Mouse (Mus musculus) lung, embryonic 14.5 days (tissue): ENCODE results near the gene Slc17a8. TPM values are rescaled to one million over a fixed set of nuclear protein-coding genes. Genes with fewer than 3 reads are reported as not detected.
A peak's percentile ranks its signal among the peaks of the same experiment; 100 is the strongest.
"Not testable (repeated sequence)": the region's sequence is repeated elsewhere in the genome, so short reads cannot be mapped to it uniquely, and the experiment has no call there.

Experiments used
- ATAC-seq: fragments of 200-750 bp; cut with Nextera tagmentation; 2 replicates; pipeline ENCODE4 v1.8.0; 2017; ENCODE audit warnings: mild to moderate bottlenecking, moderate TSS enrichment, moderate library complexity; ENCODE audit not compliant: insufficient read depth
- DNase-seq: peaks from one replicate; pipeline ENCODE4 v3.0.0-alpha.2; 2015
- H3K27ac ChIP-seq: fragments of 300-500 bp; sonication (generic); 2 replicates; pipeline ENCODE4 v1.5.1; 2014; ENCODE audit warnings: low read depth, mild to moderate bottlenecking, moderate library complexity
- H3K27me3 ChIP-seq: fragments of 300-500 bp; sonication (generic); 2 replicates; pipeline ENCODE4 v1.6.1; 2014; ENCODE audit warnings: low read length, control low read depth; ENCODE audit not compliant: insufficient read depth
- H3K36me3 ChIP-seq: fragments of 300-500 bp; sonication (generic); 2 replicates; pipeline ENCODE4 v1.6.1; 2014; ENCODE audit warnings: control low read depth; ENCODE audit not compliant: insufficient read depth
- H3K4me1 ChIP-seq: fragments of 300-500 bp; sonication (generic); 2 replicates; pipeline ENCODE4 v1.6.1; 2014; ENCODE audit warnings: antibody characterized with exemption, control low read depth; ENCODE audit not compliant: insufficient read depth
- H3K4me2 ChIP-seq: fragments of 300-500 bp; sonication (generic); 2 replicates; pipeline ENCODE4 v1.6.1; 2014; ENCODE audit warnings: mild to moderate bottlenecking
- H3K4me3 ChIP-seq: fragments of 300-500 bp; sonication (generic); 2 replicates; pipeline ENCODE4 v1.5.1; 2014; ENCODE audit warnings: low read depth, low read length
- H3K9ac ChIP-seq: fragments of 300-500 bp; sonication (generic); 2 replicates; pipeline ENCODE4 v1.6.1; 2014
- H3K9me3 ChIP-seq: fragments of 300-500 bp; sonication (generic); 2 replicates; pipeline ENCODE4 v1.6.1; 2016; ENCODE audit warnings: low read depth, low read length, control low read depth
- CTCF ChIP-seq: IDR thresholded peaks from 2 replicates; pipeline ENCODE4 v1.5.1; 2016; ENCODE audit warnings: antibody characterized with exemption, low read depth
- WGBS: fragments of 180-500 bp; shearing (Covaris S2); extraction: QIAGEN DNeasy Blood & Tissue Kit; methylation state at CpG from one replicate; pipeline ENCODE4 v1.1.7; 2014; 5-methylcytosine and 5-hydroxymethylcytosine counted together
- polyA plus RNA-seq: library from polyadenylated mRNA; unstranded; fragments of >200 nt; fragmentation: Nextera tagmentation; extraction: Ambion mirVana; gene quantifications from 2 replicates; pipeline ENCODE4 v1.2.1, GENCODE M21; 2014

Slc17a8 gene
- polyA plus RNA-seq, 1 experiment from 2014 or later: not detected

- Histone ChIP-seq H3K36me3 (no peaks in the 10 kb centered on the region), H3K27me3 (no peaks in the 10 kb centered on the region), H3K4me1 (no peaks in the 10 kb centered on the region), H3K9me3 (no peaks in the 10 kb centered on the region), H3K9ac (no peak overlapping the region), H3K4me3 (no peak overlapping the region), H3K27ac (no peak overlapping the region), H3K4me2 (no peak overlapping the region)
- TF ChIP-seq CTCF: no peak
- ATAC-seq (no peak), DNase-seq (no peak)
- WGBS: 84% methylated on average over 2 of the region's 2 CpGs
These were observed 53.7 kb downstream of the Slc17a8 start for GRCm38 (mm10) chr10:89567391-89567790.

- ATAC-seq (no peak), DNase-seq (no peak)
- Histone ChIP-seq H3K27me3 (no peaks in the 10 kb centered on the region), H3K9me3 (no peaks in the 10 kb centered on the region), H3K9ac (no peak overlapping the region), H3K27ac (no peak overlapping the region), H3K4me3 (no peak overlapping the region), H3K4me2 (no peak overlapping the region), H3K36me3 (no peaks in the 10 kb centered on the region), H3K4me1 (no peaks in the 10 kb centered on the region)
- TF ChIP-seq CTCF: no peak
- WGBS: 83% methylated on average over 9 of the region's 9 CpGs
These were observed 55.6 kb downstream of the Slc17a8 start for GRCm38 (mm10) chr10:89565301-89566022.

- H3K9me3 ChIP-seq: no peaks in the 10 kb centered on the region
- H3K4me3 ChIP-seq: no peak overlapping the region
- H3K27me3 ChIP-seq: no peaks in the 10 kb centered on the region
- TF ChIP-seq CTCF: no peak
- no peak overlapping the region for H3K27ac ChIP-seq
- WGBS: 83% methylated on average over 6 of the region's 6 CpGs
- no peaks in the 10 kb centered on the region for H3K4me1 ChIP-seq
- no peak for ATAC-seq
- H3K36me3 ChIP-seq: no peaks in the 10 kb centered on the region
- no peak for DNase-seq
- H3K4me2 ChIP-seq: no peak overlapping the region
- H3K9ac ChIP-seq: no peak overlapping the region
These were observed 58.9 kb downstream of the Slc17a8 start for GRCm38 (mm10) chr10:89562113-89562512.

- no peaks in the 10 kb centered on the region for H3K27me3 ChIP-seq
- no peaks in the 10 kb centered on the region for H3K4me1 ChIP-seq
- H3K9me3 ChIP-seq: no peaks in the 10 kb centered on the region
- ATAC-seq (no peak), DNase-seq (no peak)
- H3K27ac ChIP-seq: no peak overlapping the region
- no peak overlapping the region for H3K4me2 ChIP-seq
- H3K36me3 ChIP-seq: no peaks in the 10 kb centered on the region
- TF ChIP-seq CTCF: no peak
- H3K9ac ChIP-seq: no peak overlapping the region
- no peak overlapping the region for H3K4me3 ChIP-seq
- WGBS: 45% methylated on average over 3 of the region's 3 CpGs
These were observed 61.7 kb downstream of the Slc17a8 start for GRCm38 (mm10) chr10:89559351-89559750.

GRCm38 (mm10) chr10:89554885-89555284, 66.2 kb downstream of the Slc17a8 start:
- 44% methylated on average over 12 of the region's 13 CpGs for WGBS
- DNase-seq, H3K4me3 ChIP-seq, H3K27me3 ChIP-seq, H3K9ac ChIP-seq, H3K9me3 ChIP-seq, H3K36me3 ChIP-seq, H3K4me1 ChIP-seq, H3K4me2 ChIP-seq, H3K27ac ChIP-seq: not testable (repeated sequence)
- peak; percentile 28; the same call in 1 of the 2 replicates for ATAC-seq

- not testable (repeated sequence) for H3K36me3 ChIP-seq, H3K27me3 ChIP-seq, H3K9me3 ChIP-seq, H3K4me1 ChIP-seq, H3K9ac ChIP-seq, H3K4me2 ChIP-seq, DNase-seq, H3K4me3 ChIP-seq, ATAC-seq, H3K27ac ChIP-seq
- 79% methylated on average over 7 of the region's 7 CpGs for WGBS
These were observed 67.2 kb downstream of the Slc17a8 start for GRCm38 (mm10) chr10:89553855-89554254.

GRCm38 (mm10) chr10:89553015-89553414, 68.0 kb downstream of the Slc17a8 start:
- H3K36me3 ChIP-seq: no peaks in the 10 kb centered on the region
- H3K9ac ChIP-seq: no peak overlapping the region
- no peak overlapping the region for H3K4me2 ChIP-seq
- no peak for TF ChIP-seq CTCF
- ATAC-seq (no peak), DNase-seq (no peak)
- no peak overlapping the region for H3K4me3 ChIP-seq
- H3K27me3 ChIP-seq: no peaks in the 10 kb centered on the region
- no peak overlapping the region for H3K27ac ChIP-seq
- 77% methylated on average over 5 of the region's 5 CpGs for WGBS
- no peaks in the 10 kb centered on the region for H3K9me3 ChIP-seq
- no peaks in the 10 kb centered on the region for H3K4me1 ChIP-seq
